Mouse (Mus musculus): ENCODE results near the gene Adarb1. TPM values are rescaled to one million over a fixed set of nuclear protein-coding genes. Genes with fewer than 3 reads are reported as not detected.
"Not testable (repeated sequence)": the region's sequence is repeated elsewhere in the genome, so short reads cannot be mapped to it uniquely, and the experiment has no call there.

Adarb1 gene
- polyA plus RNA-seq, 1 experiment from 2014 or later, result 15.4 TPM

GRCm38 (mm10) chr10:77288639-77289195 is 129.4 kb downstream of the Adarb1 start:
- H3K4me2 ChIP-seq (ENCODE audit: low read length), result peak overlapping the region; percentile 35
- H3K27ac ChIP-seq (replicated peaks in 1 of 2; ENCODE audit: control insufficient read depth in 1 of 2, insufficient read depth in 1 of 2, low read depth in 2 of 2, low read length in 2 of 2), result peak overlapping the region; percentile 6 to 37; a peak in 3 of 4 replicates
- H3K4me3 ChIP-seq (ENCODE audit: control insufficient read depth in 1 of 2, insufficient read depth in 1 of 2, low read depth in 1 of 2, low read length in 2 of 2), result no peak overlapping the region
- WGBS, result 18% methylated on average over 5 of the region's 5 CpGs
- peaks cover 22 to 47% of the 10 kb centered on the region in 2 experiments for H3K4me1 ChIP-seq (ENCODE audit: control insufficient read depth in 2 of 2, insufficient read depth in 2 of 2, low read length in 2 of 2)
- no peaks in the 10 kb centered on the region for H3K9me3 ChIP-seq (ENCODE audit: control insufficient read depth, low read length)
- no peaks in the 10 kb centered on the region for H3K27me3 ChIP-seq (ENCODE audit: control insufficient read depth, insufficient read depth, low read length)
- H3K36me3 ChIP-seq (ENCODE audit: control insufficient read depth, insufficient read depth, low read length), result peaks cover 8% of the 10 kb centered on the region; the same call in 1 of the 2 replicates
- ATAC-seq (ENCODE audit: insufficient number of reproducible peaks, insufficient read depth, low FRiP score, low read depth), result no peak
- no peak overlapping the region for H3K9ac ChIP-seq (ENCODE audit: low read length)

GRCm38 (mm10) chr10:77287626-77288025 is 130.4 kb downstream of the Adarb1 start:
- ATAC-seq (ENCODE audit: insufficient number of reproducible peaks, insufficient read depth, low FRiP score, low read depth), result no peak
- 70% methylated on average over 8 of the region's 8 CpGs for WGBS
- Histone ChIP-seq H3K4me1 (ENCODE audit: control insufficient read depth in 2 of 2, insufficient read depth in 2 of 2, low read length in 2 of 2) (peaks cover 22 to 47% of the 10 kb centered on the region in 2 experiments), H3K4me2 (ENCODE audit: low read length) (no peak overlapping the region), H3K27ac (replicated peaks in 1 of 2; ENCODE audit: control insufficient read depth in 1 of 2, insufficient read depth in 1 of 2, low read depth in 2 of 2, low read length in 2 of 2) (no peak overlapping the region), H3K9me3 (ENCODE audit: control insufficient read depth, low read length) (no peaks in the 10 kb centered on the region), H3K36me3 (ENCODE audit: control insufficient read depth, insufficient read depth, low read length) (no peaks in the 10 kb centered on the region), H3K27me3 (ENCODE audit: control insufficient read depth, insufficient read depth, low read length) (no peaks in the 10 kb centered on the region), H3K9ac (ENCODE audit: low read length) (no peak overlapping the region), H3K4me3 (ENCODE audit: control insufficient read depth in 1 of 2, insufficient read depth in 1 of 2, low read depth in 1 of 2, low read length in 2 of 2) (no peak overlapping the region)

- ATAC-seq (ENCODE audit: insufficient number of reproducible peaks, insufficient read depth, low FRiP score, low read depth), result no peak
- Histone ChIP-seq H3K4me3 (ENCODE audit: control insufficient read depth in 1 of 2, insufficient read depth in 1 of 2, low read depth in 1 of 2, low read length in 2 of 2) (no peak overlapping the region), H3K4me1 (ENCODE audit: control insufficient read depth in 2 of 2, insufficient read depth in 2 of 2, low read length in 2 of 2) (peaks cover 20 to 39% of the 10 kb centered on the region in 2 experiments), H3K9me3 (ENCODE audit: control insufficient read depth, low read length) (no peaks in the 10 kb centered on the region), H3K4me2 (ENCODE audit: low read length) (no peak overlapping the region), H3K27ac (replicated peaks in 1 of 2; ENCODE audit: control insufficient read depth in 1 of 2, insufficient read depth in 1 of 2, low read depth in 2 of 2, low read length in 2 of 2) (peak overlapping the region; percentile 5 to 48), H3K36me3 (ENCODE audit: control insufficient read depth, insufficient read depth, low read length) (no peaks in the 10 kb centered on the region), H3K9ac (ENCODE audit: low read length) (no peak overlapping the region), H3K27me3 (ENCODE audit: control insufficient read depth, insufficient read depth, low read length) (no peaks in the 10 kb centered on the region)
- 22% methylated on average over 6 of the region's 6 CpGs for WGBS
These were observed 133.2 kb downstream of the Adarb1 start for GRCm38 (mm10) chr10:77284832-77285231.

GRCm38 (mm10) chr10:77282822-77283221 is 135.2 kb downstream of the Adarb1 start:
- H3K4me2 ChIP-seq (ENCODE audit: low read length), result no peak overlapping the region
- no peak overlapping the region for H3K9ac ChIP-seq (ENCODE audit: low read length)
- no peak for ATAC-seq (ENCODE audit: insufficient number of reproducible peaks, insufficient read depth, low FRiP score, low read depth)
- no peaks in the 10 kb centered on the region for H3K36me3 ChIP-seq (ENCODE audit: control insufficient read depth, insufficient read depth, low read length)
- peaks cover 14 to 26% of the 10 kb centered on the region in 2 experiments; a peak in 3 of 4 replicates for H3K4me1 ChIP-seq (ENCODE audit: control insufficient read depth in 2 of 2, insufficient read depth in 2 of 2, low read length in 2 of 2)
- H3K27ac ChIP-seq (replicated peaks in 1 of 2; ENCODE audit: control insufficient read depth in 1 of 2, insufficient read depth in 1 of 2, low read depth in 2 of 2, low read length in 2 of 2), result no peak overlapping the region
- H3K4me3 ChIP-seq (ENCODE audit: control insufficient read depth in 1 of 2, insufficient read depth in 1 of 2, low read depth in 1 of 2, low read length in 2 of 2), result no peak overlapping the region
- H3K9me3 ChIP-seq (ENCODE audit: control insufficient read depth, low read length), result no peaks in the 10 kb centered on the region
- WGBS, result 16% methylated on average over 6 of the region's 6 CpGs
- H3K27me3 ChIP-seq (ENCODE audit: control insufficient read depth, insufficient read depth, low read length), result no peaks in the 10 kb centered on the region

- ATAC-seq (ENCODE audit: insufficient number of reproducible peaks, insufficient read depth, low FRiP score, low read depth); H3K36me3 ChIP-seq (ENCODE audit: control insufficient read depth, insufficient read depth, low read length); H3K27me3 ChIP-seq (ENCODE audit: control insufficient read depth, insufficient read depth, low read length); H3K4me3 ChIP-seq (ENCODE audit: control insufficient read depth in 1 of 2, insufficient read depth in 1 of 2, low read depth in 1 of 2, low read length in 2 of 2); H3K9ac ChIP-seq (ENCODE audit: low read length); H3K27ac ChIP-seq (replicated peaks in 1 of 2; ENCODE audit: control insufficient read depth in 1 of 2, insufficient read depth in 1 of 2, low read depth in 2 of 2, low read length in 2 of 2); H3K4me2 ChIP-seq (ENCODE audit: low read length); H3K9me3 ChIP-seq (ENCODE audit: control insufficient read depth, low read length): not testable (repeated sequence)
- H3K4me1 ChIP-seq (ENCODE audit: control insufficient read depth in 2 of 2, insufficient read depth in 2 of 2, low read length in 2 of 2), result peaks cover 7 to 19% of the 10 kb centered on the region in 2 experiments; a peak in 3 of 4 replicates
- 82% methylated on average over 1 of the region's 1 CpGs for WGBS
These were observed 136.0 kb downstream of the Adarb1 start for GRCm38 (mm10) chr10:77282085-77282484.

GRCm38 (mm10) chr10:77273798-77274197 is 144.3 kb downstream of the Adarb1 start:
- peaks cover 14% of the 10 kb centered on the region for H3K36me3 ChIP-seq (ENCODE audit: control insufficient read depth, insufficient read depth, low read length)
- no peaks in the 10 kb centered on the region; a peak in 1 of 4 replicates for H3K4me1 ChIP-seq (ENCODE audit: control insufficient read depth in 2 of 2, insufficient read depth in 2 of 2, low read length in 2 of 2)
- H3K4me3 ChIP-seq (ENCODE audit: control insufficient read depth in 1 of 2, insufficient read depth in 1 of 2, low read depth in 1 of 2, low read length in 2 of 2), result no peak overlapping the region
- H3K9me3 ChIP-seq (ENCODE audit: control insufficient read depth, low read length), result no peaks in the 10 kb centered on the region
- no peak overlapping the region for H3K4me2 ChIP-seq (ENCODE audit: low read length)
- H3K9ac ChIP-seq (ENCODE audit: low read length), result no peak overlapping the region
- no peak for ATAC-seq (ENCODE audit: insufficient number of reproducible peaks, insufficient read depth, low FRiP score, low read depth)
- H3K27ac ChIP-seq (replicated peaks in 1 of 2; ENCODE audit: control insufficient read depth in 1 of 2, insufficient read depth in 1 of 2, low read depth in 2 of 2, low read length in 2 of 2), result no peak overlapping the region
- H3K27me3 ChIP-seq (ENCODE audit: control insufficient read depth, insufficient read depth, low read length), result no peaks in the 10 kb centered on the region

GRCm38 (mm10) chr10:77272980-77273730 is 144.9 kb downstream of the Adarb1 start:
- H3K9me3 ChIP-seq (ENCODE audit: control insufficient read depth, low read length), result no peaks in the 10 kb centered on the region
- no peak overlapping the region for H3K27ac ChIP-seq (replicated peaks in 1 of 2; ENCODE audit: control insufficient read depth in 1 of 2, insufficient read depth in 1 of 2, low read depth in 2 of 2, low read length in 2 of 2)
- WGBS, result 62% methylated on average over 11 of the region's 11 CpGs
- no peak overlapping the region for H3K4me3 ChIP-seq (ENCODE audit: control insufficient read depth in 1 of 2, insufficient read depth in 1 of 2, low read depth in 1 of 2, low read length in 2 of 2)
- no peak overlapping the region for H3K9ac ChIP-seq (ENCODE audit: low read length)
- H3K27me3 ChIP-seq (ENCODE audit: control insufficient read depth, insufficient read depth, low read length), result no peaks in the 10 kb centered on the region
- H3K4me1 ChIP-seq (ENCODE audit: control insufficient read depth in 2 of 2, insufficient read depth in 2 of 2, low read length in 2 of 2), result no peaks in the 10 kb centered on the region; a peak in 1 of 4 replicates
- no peak overlapping the region for H3K4me2 ChIP-seq (ENCODE audit: low read length)
- peaks cover 21% of the 10 kb centered on the region for H3K36me3 ChIP-seq (ENCODE audit: control insufficient read depth, insufficient read depth, low read length)
- ATAC-seq (ENCODE audit: insufficient number of reproducible peaks, insufficient read depth, low FRiP score, low read depth), result no peak
